Mouse (Mus musculus) ZHBTc4 (cell line): Measurements from ENCODE around the gene Slc16a10.
"Not testable (repeated sequence)": the region's sequence is repeated elsewhere in the genome, so short reads cannot be mapped to it uniquely, and the experiment has no call there.

ENCODE experiments used
- DNase-seq: peaks from one replicate; pipeline ENCODE4 v3.0.0-alpha.2; 2011; ENCODE audit warnings: low read depth, low spot score

The Slc16a10 gene

DNA sequence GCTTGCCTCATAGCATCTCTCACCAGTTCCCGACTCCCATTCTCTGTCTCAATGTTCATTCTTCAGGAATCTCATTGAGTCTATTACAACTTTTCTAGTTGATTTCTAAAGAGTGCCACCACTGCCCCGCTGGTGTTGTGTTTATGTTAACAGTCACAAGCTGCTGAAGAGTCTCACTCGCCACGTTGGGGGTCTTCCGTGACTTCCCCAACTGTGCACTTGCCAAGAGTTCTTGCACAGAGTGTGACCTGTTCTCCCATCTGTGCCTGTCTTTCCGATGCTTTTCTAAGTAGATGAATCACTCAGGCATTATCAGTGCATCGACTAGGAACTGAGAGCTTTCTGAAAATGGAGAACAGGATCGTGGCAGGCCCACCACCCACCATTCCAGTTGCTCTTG is 114.0 kb downstream of the Slc16a10 start:
- DNase-seq: no peak

GRCm38 (mm10) chr10:40026546-40026945 is 115.5 kb downstream of the Slc16a10 start:
- DNase-seq: no peak

DNA sequence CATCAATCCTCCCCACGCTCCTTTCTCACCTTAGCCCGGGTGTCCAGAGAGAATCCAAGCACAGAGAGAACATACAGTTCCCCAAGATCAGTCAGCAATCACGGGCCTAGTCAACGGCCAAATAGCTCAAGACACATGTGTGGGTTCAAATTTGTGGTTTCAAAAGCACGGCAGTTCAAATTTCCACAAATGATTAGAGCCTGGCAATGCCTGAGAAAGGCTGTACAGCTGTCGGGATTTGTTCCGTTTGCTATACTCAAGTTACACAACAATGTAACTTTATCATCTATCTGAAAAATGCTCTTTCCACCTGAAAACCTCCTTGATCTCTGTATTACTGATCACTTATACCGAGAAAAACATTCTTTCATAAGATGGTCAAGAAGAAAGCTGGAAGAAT is 116.5 kb downstream of the Slc16a10 start:
- DNase-seq: no peak

- peak; percentile 87 for DNase-seq
Observed at GRCm38 (mm10) chr10:40024554-40025428, 117.3 kb downstream of the Slc16a10 start, which contains the start of gene Mfsd4b1. Gene Mfsd4b1 (minus strand): TSS chr10:40025268.

- no peak for DNase-seq
Observed at GRCm38 (mm10) chr10:40020401-40020800, 121.7 kb downstream of the Slc16a10 start.

- no peak for DNase-seq
Observed at GRCm38 (mm10) chr10:40019492-40019891, 122.6 kb downstream of the Slc16a10 start.

DNA sequence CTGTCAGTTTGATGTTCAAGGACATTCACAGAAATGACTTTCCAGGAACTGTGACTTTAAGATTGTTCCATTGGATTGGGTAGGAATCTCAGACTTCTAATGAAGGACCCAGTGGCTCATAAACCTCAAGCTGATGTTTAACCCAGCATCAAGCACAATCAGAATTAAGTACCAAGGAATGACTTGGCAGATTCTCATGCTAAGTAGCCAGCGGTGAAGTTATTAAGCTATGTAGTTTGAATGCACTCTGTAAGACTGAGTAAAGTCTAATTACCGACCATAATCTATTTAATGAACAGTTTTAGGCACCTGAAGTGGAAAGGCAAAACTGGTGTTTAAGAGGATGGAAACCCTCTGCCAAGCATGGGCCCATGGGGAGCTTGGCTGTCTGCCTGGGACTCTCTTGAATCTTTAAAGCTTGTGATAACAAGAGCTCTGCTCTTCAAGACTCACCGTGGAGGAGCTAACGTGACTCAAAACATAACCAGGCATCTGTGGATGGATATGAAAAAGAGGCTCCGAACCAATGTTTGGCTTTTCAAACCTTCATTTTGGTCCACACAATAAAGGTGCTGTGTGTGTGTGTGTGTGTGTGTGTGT is 123.7 kb downstream of the Slc16a10 start:
- DNase-seq: no peak

- DNase-seq: no peak
Observed at GRCm38 (mm10) chr10:40009591-40009990, 132.5 kb downstream of the Slc16a10 start.

DNA sequence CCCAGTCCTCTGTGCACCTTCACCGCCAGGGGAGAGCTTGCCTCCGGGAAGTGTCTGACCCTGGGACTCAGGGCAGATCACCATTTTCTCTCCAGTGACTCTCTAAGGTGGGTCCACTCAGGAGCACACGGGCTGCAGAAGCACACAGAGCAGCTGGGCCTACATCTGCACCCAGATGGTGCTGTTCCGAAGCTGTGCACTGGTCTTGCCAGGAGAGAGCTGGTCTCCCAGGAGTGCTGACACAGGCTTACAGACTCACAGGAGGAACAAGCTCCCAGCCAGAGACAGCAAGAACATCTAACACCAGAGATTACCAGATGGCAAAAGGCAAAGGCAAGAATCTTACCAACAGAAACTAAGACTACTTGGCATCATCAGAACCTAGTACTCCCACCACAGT is 133.2 kb downstream of the Slc16a10 start:
- DNase-seq: not testable (repeated sequence)

DNA sequence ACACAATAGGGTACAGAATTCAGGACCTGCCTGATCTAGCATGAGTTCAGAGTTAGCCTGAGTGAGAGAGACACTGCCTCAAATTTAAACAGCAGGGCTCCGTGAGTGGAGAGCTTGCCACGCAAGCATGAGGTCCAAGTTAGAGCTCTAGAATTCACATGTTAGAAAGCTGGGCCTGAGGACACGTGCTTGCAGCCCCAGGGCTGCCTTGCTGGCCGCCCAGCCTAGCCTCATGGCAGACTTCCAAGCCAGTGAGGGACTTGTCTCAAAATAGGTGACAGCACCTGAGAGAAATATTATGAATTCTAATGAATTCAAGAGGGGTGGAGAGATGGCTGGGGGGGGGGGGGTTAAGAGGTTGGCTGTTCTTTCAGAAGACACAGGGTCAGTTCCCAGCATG is 134.1 kb downstream of the Slc16a10 start:
- no peak for DNase-seq

- peak; percentile 50 for DNase-seq
Observed at GRCm38 (mm10) chr10:40006963-40007362, 135.1 kb downstream of the Slc16a10 start.

DNA sequence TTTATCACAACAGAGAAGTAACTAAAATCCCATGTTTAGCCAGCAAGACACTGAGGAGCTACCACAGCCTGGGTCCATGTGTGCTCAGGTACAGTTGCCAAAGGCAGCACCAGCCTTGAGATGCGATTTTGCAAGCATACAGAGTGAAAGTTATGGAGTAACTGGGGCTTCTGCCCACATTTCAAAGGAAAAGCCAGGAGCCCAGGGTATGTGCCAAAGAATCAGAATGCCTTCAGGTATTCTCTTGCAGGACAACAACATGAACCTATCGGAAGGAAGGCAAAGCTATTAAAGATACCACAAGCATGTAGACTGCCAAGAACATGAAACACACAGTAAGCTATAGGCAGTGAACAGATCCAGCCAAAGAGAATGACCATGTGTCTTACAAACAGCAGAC is 141.3 kb downstream of the Slc16a10 start:
- DNase-seq: no peak

DNA sequence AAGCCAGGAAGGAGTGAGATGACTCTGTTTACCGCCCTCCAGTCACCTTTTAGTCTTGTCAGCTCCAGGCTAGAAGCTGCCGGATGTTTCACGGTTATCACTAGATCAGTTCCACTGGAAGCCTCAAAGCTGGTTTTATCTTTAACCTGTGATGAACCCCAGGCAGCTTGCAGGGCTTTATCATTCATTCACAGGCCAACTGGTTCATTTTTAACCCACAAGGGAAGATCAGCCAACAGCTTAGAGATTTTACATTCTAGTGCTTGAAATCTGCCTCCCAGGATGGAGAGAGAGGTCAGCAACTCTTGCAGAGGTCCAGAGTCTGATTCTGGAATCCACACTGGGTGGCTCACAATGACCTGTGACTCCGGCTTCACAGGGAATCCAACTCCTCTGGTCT is 150.9 kb downstream of the Slc16a10 start:
- no peak for DNase-seq

DNA sequence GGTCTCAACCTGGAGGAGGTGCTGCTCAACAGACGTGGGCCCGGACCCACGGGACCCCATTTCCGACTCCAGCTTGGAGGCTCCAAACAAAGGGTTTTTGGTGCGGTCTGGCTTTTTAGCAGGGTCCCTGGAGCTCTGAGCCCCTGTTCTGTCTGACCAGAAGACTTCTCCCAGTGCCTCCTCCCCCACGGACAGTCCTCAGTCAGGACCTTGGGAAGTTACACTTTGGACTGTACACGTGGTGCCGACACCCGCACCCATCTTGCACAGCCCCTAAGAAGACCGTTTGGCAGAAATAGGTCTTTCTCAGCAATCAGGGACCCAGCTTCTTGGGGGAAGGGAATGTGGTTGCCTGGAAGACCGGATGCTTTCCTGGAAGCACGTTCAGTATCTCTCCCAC is 155.6 kb downstream of the Slc16a10 start, which contains the start of gene Mfsd4b5:
Mfsd4b5 (minus strand) TSS at position 181 of the 400 bp plus-strand sequence.
- DNase-seq: no peak
